Mouse (Mus musculus): ENCODE data around the gene BC048562. TPM values are rescaled to one million over a fixed set of nuclear protein-coding genes. Genes with fewer than 3 reads are reported as not detected.

The BC048562 gene
- total RNA-seq (2021), result not detected in 2 replicates
- long read RNA-seq, experiment 1, result 0 reads
- long read RNA-seq, experiment 2, result 0 reads

- DNase-seq, result no peak
These were observed at the start of gene BC048562 for GRCm38 (mm10) chr9:108436182-108436581. TSS of gene BC048562 (plus strand) at chr9:108436482.

DNA sequence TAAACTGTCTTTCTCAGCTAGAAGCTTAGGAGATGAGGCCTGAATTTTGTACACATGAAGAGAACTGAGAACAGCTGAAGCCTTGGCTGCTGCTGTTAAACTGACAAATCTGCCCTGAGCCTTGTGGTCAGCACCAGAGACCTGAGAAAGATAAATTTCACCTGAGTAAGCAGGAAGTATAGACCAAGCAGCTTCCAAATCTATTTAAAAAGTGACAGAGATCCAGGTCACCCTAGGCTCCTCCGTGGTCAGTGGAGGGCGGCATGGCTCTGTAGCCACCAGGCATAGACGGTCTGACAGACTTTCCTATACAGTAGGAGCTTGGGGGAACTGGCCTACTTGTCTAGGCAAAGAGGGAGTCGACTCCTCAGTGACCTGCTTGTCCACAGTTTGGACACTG is 49.5 kb upstream of the BC048562 start:
- DNase-seq, result no peak

GRCm38 (mm10) chr9:108388601-108389000 is 47.7 kb upstream of the BC048562 start:
- no peak for DNase-seq

GRCm38 (mm10) chr9:108389220-108389619 is 47.1 kb upstream of the BC048562 start:
- no peak for DNase-seq

DNA sequence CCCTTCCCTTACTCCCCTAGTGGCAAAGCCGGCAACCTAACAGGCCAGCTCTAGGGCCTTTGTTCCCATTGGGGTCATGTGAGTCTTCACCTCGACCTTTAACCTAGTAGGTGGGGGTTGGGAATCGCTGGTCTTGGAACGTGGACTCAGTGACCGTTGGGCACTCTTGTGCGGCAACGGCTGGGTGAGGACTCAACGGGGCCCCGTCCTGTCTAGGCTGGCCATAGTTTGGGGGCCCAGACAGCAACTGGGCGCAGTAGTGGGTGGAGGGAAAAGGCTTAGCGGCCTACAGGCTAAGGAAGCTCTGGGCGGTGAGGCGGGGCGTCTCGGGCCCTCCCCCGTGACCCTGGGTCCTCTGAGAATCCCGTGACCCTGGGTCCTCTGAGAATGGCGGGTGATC is 43.6 kb upstream of the BC048562 start, which contains the start of gene 1700102P08Rik:
Gene 1700102P08Rik (plus strand): TSS at position 130 of the 400 bp plus-strand sequence.
- peak; percentile 16 for DNase-seq

GRCm38 (mm10) chr9:108394191-108394590 is 42.1 kb upstream of the BC048562 start:
- no peak for DNase-seq

DNA sequence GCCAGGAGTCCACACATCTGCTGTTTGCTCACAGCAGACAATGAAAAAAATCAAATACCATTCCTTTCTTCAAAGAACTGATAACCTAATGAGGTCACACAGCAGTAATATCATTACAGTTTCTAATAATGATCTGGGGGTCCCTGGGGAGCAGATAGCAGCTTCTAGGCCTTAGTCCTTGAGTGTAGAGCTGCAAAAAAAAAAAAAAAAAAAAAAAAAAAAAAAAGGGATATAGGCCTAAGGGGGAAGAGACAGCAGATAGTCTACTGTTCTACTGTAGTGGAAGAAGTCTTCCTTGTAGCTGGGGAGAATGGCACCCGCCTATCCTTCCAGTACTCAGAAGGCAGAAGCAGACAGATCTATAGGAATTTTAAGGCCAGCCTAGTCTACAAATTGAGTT is 40.9 kb upstream of the BC048562 start:
- DNase-seq, result no peak

GRCm38 (mm10) chr9:108398324-108398723 is 38.0 kb upstream of the BC048562 start:
- no peak for DNase-seq

DNA sequence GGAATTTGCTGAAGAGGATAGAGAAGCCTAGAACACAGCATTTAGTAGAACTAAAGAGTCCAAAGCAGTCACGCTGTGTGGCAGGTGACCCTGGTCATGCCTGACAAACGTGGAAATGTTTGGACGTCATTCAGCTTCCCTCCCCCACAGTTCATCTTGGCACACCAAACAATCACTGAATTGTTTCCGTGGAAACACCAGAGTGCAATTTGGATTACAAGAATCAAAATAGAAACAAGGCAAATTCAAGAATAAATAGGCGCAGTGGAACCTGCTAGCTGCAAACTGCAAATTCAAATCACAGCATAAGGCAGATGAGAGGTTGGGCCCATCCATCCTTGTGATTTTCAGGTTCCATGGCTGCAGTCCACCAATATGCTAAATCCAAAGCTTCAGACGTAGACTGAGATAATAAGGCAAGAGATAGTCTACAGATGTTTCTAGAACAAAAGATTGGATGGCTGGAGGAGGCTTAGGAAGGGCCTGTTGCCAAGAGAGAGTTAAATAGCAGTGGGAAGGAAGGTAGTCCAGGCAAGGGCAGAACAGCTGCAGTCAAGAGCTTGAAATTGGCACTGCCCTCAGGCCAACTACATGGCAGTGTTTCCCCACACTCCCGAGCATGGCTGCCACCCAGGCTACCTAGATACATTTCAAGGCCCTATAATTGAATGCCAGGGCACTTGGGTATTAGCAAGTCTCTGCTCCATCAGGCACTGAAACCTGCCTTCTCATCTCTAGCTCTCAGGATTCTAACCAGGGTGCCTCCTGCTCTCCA is 34.9 kb upstream of the BC048562 start:
- peak; percentile 59 for DNase-seq

DNA sequence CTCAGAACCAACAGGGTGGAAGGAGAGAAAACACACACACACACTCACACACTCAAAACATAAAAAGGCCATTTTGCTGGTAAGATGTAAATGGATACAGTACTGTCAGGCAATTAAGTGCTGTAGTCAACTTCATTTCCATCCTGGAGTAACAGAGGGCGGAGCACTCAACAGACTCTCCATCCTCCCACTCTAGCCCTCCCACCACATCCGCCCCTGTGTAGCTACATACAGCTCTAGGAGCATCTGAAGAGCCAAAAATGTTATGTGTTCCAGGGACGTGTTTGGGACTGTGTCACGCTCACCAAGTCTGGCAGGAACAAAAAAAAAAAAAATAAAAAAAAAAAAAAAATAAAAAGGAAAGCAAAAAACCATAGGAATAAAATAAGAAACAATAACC is 33.2 kb upstream of the BC048562 start:
- no peak for DNase-seq

DNA sequence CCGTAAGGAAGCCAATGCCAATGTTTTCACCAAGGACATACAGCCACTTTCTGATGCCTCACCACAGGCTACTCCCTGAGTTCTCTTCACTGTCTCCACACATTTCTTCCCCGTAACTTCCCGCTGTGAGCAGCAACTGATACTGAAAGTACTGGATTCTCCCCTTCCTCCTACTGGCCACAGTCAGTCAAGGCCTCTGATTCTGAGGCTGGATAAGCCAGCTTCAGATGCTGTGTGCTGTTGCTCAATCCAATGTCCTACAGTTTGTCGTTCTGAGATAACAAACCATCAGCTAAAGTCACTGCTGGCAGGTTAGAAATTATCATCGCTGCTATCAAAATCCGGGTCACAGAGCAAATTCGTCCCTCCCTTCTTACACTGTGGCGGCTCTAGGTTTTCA is 31.8 kb upstream of the BC048562 start:
- DNase-seq, result peak; percentile 36

DNA sequence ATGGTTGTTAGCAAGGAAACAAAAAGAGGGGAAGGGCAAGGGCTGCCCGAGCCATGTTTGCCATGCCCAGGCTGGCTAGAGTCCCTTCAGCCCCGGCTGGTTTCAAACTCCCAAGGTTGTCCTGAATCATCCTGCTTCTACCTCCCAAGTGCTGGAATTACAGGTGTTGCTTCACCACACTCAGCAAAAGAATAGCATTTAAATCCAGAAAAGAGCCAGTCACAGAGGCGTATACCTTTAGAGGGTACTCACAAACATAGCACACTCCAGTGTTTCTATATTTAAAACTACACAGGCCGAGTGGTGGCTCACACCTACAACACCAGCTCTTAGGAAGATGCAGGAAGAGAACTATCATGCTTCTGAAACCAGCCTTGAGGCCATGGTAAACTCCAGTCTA is 26.7 kb upstream of the BC048562 start:
- DNase-seq, result no peak

DNA sequence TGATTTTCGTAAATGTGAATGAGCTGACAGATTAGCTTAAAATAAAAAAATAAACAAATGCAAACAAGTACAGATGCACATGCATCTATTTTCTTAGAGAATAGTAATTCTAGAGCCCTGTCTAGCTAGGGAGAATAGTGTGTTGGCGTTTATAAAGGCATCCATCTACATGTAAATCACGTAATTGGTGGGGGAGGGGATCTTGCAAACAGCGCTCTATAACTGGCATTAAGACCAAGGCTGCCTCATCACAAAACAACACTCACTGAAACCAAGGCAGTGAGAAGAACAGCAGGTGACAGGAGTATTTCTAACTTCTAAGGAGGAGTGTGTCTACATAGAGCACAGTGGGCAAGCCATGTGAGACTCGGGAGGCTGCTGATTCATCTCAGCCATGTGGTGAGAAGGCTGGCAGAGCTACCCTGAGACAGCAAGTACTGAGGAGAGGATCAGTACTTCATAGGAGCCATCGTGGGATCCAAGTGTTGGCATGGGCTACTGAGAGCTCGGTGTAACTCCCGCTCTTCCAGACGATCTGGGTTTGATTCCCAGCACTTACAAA is 24.8 kb upstream of the BC048562 start:
- DNase-seq, result no peak

GRCm38 (mm10) chr9:108412221-108412620 is 24.1 kb upstream of the BC048562 start:
- DNase-seq, result peak; percentile 44

DNA sequence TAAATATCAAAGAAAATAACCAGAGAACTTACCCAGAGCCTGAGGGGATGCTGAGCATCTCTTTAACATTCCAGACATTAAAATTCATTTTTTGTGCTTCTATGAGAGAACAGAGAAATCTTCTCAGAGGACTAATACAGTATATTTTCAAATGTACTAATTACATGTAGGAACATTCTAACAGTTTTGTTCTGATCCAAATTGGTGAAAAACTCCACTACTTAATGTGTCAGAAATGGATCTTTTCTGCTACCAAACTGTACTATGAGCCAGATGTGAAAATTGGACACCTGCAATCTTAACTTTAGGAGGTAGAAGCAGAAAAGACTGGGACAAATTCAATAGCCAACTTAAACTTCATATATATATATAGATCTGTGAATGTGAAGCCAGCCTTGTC is 7.9 kb upstream of the BC048562 start, which contains the start of gene Ccdc36:
Gene Ccdc36 (minus strand): TSS at position 101 of the 400 bp plus-strand sequence.
- DNase-seq, result no peak

GRCm38 (mm10) chr9:108431431-108432067 is 4.7 kb upstream of the BC048562 start:
- DNase-seq, result no peak

- DNase-seq, result no peak
These were observed 2.9 kb downstream of the BC048562 start for GRCm38 (mm10) chr9:108439176-108439575.

DNA sequence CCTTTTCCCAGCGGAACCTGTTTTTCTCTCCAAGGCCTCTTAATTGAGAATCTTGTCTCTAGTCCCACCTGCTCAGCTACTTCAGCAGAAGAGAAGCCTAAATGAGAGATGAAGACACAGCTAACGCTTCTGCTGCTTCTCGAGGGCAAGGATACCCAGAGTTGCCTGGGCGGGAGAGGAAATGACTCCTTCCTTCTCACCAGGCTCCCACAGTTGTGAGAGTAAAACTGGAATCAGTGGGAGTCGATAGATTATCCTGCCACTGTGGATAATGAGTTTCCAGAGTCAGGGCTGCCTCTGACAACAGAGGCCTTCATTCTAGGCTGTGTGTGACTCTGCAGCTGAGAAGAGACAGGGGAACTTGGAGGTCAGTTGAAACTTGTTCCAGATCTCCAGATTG is 4.2 kb downstream of the BC048562 start:
- DNase-seq, result no peak

- no peak for DNase-seq
These were observed 5.1 kb downstream of the BC048562 start for GRCm38 (mm10) chr9:108441236-108441919.

DNA sequence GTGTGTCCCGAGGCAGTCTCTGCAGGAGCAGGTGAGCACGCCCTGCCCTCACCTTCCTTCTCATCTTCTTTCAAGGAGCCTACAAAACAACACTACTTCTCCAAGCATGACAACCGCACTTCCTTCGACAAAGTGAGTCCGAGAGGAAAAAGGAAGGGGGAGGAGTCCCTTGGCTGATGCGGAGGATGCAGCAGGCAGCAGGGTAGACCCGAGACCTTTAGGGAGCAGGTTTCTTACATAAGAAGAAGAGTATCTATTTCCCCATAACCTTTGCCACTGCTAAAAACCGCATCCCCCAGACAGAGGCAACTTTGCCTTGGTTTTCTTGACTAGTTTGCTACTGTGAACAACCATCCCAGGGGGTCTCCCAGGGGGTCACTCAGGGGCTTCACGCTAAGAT is 8.8 kb downstream of the BC048562 start:
- DNase-seq, result no peak

- peak; percentile 75 for DNase-seq
These were observed 13.6 kb downstream of the BC048562 start for GRCm38 (mm10) chr9:108449860-108450259.

DNA sequence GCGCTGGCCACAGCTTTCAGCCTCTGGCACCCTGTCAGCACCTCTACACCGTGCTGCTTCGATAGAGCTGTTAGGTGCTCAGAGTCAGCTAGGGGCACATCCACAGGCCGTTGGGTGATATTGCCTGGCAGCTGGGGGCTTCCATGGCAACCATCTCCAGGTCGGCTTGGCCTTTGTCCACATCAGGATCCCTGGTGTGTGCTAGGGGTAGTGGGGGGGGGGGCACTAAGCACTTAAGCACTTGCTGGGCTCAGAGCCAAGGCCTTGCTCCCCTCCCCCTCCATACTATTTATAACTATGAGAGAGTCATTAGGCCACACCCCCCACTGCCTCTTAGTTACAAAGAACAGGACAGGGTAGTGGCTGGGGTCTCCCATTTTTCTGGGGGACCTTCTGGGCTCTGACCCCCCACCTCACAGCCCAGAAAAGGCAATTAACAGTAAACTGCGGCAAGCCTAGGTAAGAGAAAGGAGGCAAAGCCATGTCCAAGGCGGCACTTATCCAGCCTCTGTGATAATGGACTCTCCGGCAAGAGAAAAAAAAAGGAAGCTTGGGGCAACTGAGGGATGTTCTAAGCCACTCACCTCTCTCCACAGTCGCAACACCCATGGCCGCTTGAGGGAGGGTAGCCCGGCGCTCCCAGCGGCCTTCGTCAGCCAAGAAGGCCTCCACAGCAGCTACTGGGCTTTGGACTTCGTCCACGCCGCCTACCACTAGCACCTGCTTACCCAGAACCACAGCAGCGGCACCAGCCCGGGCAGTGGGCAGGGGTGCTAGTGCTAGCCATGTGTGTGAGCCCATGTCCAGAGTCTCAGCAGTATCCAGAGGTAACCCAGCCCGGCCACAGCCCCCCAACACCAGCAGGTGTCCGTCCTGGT is 14.2 kb downstream of the BC048562 start:
- peak; percentile 63 for DNase-seq

All from adrenal gland, postnatal 14 days (tissue).